Mouse (Mus musculus) cortical plate, adult 2 months (tissue): ENCODE results near the gene Plin5.

Experiments used
- CTCF ChIP-seq: fragments of 200-500 bp; IDR thresholded peaks from 2 replicates; pipeline ENCODE4 v1.5.1; 2011; ENCODE audit warnings: mild to moderate bottlenecking, control low read depth, low read length; ENCODE audit not compliant: insufficient read depth; ENCODE audit errors: extremely low read depth
- POLR2A ChIP-seq: fragments of 200-500 bp; IDR thresholded peaks from 2 replicates; pipeline ENCODE4 v1.6.1; 2011; ENCODE audit warnings: mild to moderate bottlenecking, low read length, control low read depth; ENCODE audit not compliant: insufficient read depth; ENCODE audit errors: extremely low read depth

DNA sequence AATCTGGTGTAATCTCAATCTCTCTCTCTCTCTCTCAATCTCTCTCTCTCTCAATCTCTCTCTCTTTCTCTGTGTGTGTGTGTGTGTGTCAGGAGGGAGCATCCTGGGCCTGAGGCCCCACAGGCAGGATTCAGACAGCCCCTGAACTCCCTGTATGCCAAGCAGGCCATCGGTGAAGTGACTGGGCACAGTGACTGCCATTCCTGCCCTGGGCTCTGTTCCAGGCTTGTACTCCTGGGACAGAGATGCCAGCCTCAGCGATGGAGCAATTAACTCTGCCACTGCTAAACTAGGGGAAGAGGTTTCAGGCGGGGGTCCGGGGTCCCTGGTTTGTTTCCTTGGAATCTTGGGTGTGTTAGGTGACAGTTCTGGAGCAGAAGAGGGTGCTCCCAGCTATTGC lies 6.8 kb downstream of the Plin5 start:
- no peak for TF ChIP-seq CTCF
- no peak for TF ChIP-seq POLR2A
